Mouse (Mus musculus) retina, embryonic 14.5 days (tissue): ENCODE results near the gene Dpagt1.
A peak's percentile ranks its signal among the peaks of the same experiment; 100 is the strongest.
"Not testable (repeated sequence)": the region's sequence is repeated elsewhere in the genome, so short reads cannot be mapped to it uniquely, and the experiment has no call there.

ENCODE experiments used
- DNase-seq: peaks from one replicate; pipeline ENCODE4 v3.0.0-alpha.2; 2015; ENCODE audit warnings: low spot score

Dpagt1 gene

GRCm38 (mm10) chr9:44318076-44318825 is 7.6 kb upstream of the Dpagt1 start:
- DNase-seq = no peak

- no peak for DNase-seq
Observed at GRCm38 (mm10) chr9:44318826-44319095, 7.1 kb upstream of the Dpagt1 start.

- DNase-seq = no peak
Observed at GRCm38 (mm10) chr9:44319105-44319886, 6.5 kb upstream of the Dpagt1 start.

- peak; percentile 97 for DNase-seq
Observed at GRCm38 (mm10) chr9:44319887-44320798, 5.7 kb upstream of the Dpagt1 start, which contains the start of gene C2cd2l. C2cd2l (minus strand) TSS chr9:44320285.

- DNase-seq = no peak
Observed at GRCm38 (mm10) chr9:44320799-44321133, 5.1 kb upstream of the Dpagt1 start.

- DNase-seq = not testable (repeated sequence)
Observed at GRCm38 (mm10) chr9:44323656-44324055, 2.2 kb upstream of the Dpagt1 start.

- DNase-seq = no peak
Observed at GRCm38 (mm10) chr9:44324147-44324546, 1.7 kb upstream of the Dpagt1 start.

- DNase-seq = not testable (repeated sequence)
Observed at GRCm38 (mm10) chr9:44325032-44325767, 619 bp upstream of the Dpagt1 start.

- DNase-seq = peak; percentile 84
Observed at GRCm38 (mm10) chr9:44326371-44327063, 698 bp downstream of the Dpagt1 start.

- peak; percentile 57 for DNase-seq
Observed at GRCm38 (mm10) chr9:44327064-44327711, 1.4 kb downstream of the Dpagt1 start.

- no peak for DNase-seq
Observed at GRCm38 (mm10) chr9:44327926-44328325, 2.1 kb downstream of the Dpagt1 start.

- DNase-seq = no peak
Observed at GRCm38 (mm10) chr9:44330736-44331135, 4.9 kb downstream of the Dpagt1 start.

GRCm38 (mm10) chr9:44332918-44333638 is 7.3 kb downstream of the Dpagt1 start:
- DNase-seq = no peak

- DNase-seq = peak; percentile 100
Observed at GRCm38 (mm10) chr9:44334396-44335330, 8.8 kb downstream of the Dpagt1 start, which contains the start of gene H2afx. H2afx (plus strand) TSS chr9:44334694.

- DNase-seq = peak; percentile 41
Observed at GRCm38 (mm10) chr9:44335331-44336092, 9.7 kb downstream of the Dpagt1 start.

GRCm38 (mm10) chr9:44336093-44336406 is 10.2 kb downstream of the Dpagt1 start:
- no peak for DNase-seq

GRCm38 (mm10) chr9:44336513-44336912 is 10.7 kb downstream of the Dpagt1 start:
- DNase-seq = not testable (repeated sequence)

GRCm38 (mm10) chr9:44336964-44337363 is 11.1 kb downstream of the Dpagt1 start:
- no peak for DNase-seq
